Mouse (Mus musculus) kidney, adult 2 months (tissue): ENCODE results near the gene Kdm5b. TPM values are rescaled to one million over a fixed set of nuclear protein-coding genes. Genes with fewer than 3 reads are reported as not detected.
A peak's percentile ranks its signal among the peaks of the same experiment; 100 is the strongest.

Experiments used
- DNase-seq: peaks from one replicate; pipeline ENCODE4 v3.0.0; 2021
- H3K27ac ChIP-seq: fragments of 200-500 bp; 2 replicates; pipeline ENCODE4 v1.5.1; 2012; ENCODE audit warnings: low read depth, low read length, control low read depth, inconsistent platforms; ENCODE audit not compliant: insufficient read depth
- H3K27me3 ChIP-seq: fragments of 200-500 bp; replicated peaks from 2 replicates; pipeline ENCODE4 v1.6.1; 2012; ENCODE audit warnings: mild to moderate bottlenecking, moderate library complexity, low read length, inconsistent platforms; ENCODE audit not compliant: control insufficient read depth, insufficient read depth
- H3K36me3 ChIP-seq: fragments of 200-500 bp; 2 replicates; pipeline ENCODE4 v1.6.1; 2012; ENCODE audit warnings: mild to moderate bottlenecking, moderate library complexity, low read length, inconsistent platforms; ENCODE audit not compliant: control insufficient read depth, insufficient read depth
- H3K4me1 ChIP-seq: fragments of 200-500 bp; 2 replicates; pipeline ENCODE4 v1.6.1; 2011; ENCODE audit warnings: low read length; ENCODE audit not compliant: control insufficient read depth, insufficient read depth
- H3K4me3 ChIP-seq: fragments of 200-500 bp; 2 replicates; pipeline ENCODE4 v1.5.1; 2011; ENCODE audit warnings: mild to moderate bottlenecking, low read depth, low read length, control low read depth; ENCODE audit not compliant: insufficient read depth
- CTCF ChIP-seq: fragments of 200-500 bp; conservative IDR thresholded peaks from 2 replicates; pipeline ENCODE4 v1.5.1; 2011; ENCODE audit warnings: low read depth, mild to moderate bottlenecking, control low read depth, low read length, moderate library complexity, mixed read lengths; ENCODE audit not compliant: insufficient read depth, insufficient read length
- POLR2A ChIP-seq: fragments of 200-500 bp; IDR thresholded peaks from one replicate; pipeline ENCODE4 v1.6.1; 2011; ENCODE audit warnings: low read depth, low read length, control low read depth
- WGBS: fragments of 180-500 bp; shearing (Covaris S2); methylation state at CpG from one replicate; pipeline ENCODE4 v1.1.7; 2018; 5-methylcytosine and 5-hydroxymethylcytosine counted together
- polyA plus RNA-seq: library from polyadenylated mRNA; depleted of rRNA; stranded (reverse); fragments of >200 nt; gene quantifications from 2 replicates; pipeline ENCODE4 v1.2.3, GENCODE M21; 2012; rRNA removed

The Kdm5b gene
- polyA plus RNA-seq, 1 experiment: 6.1 TPM

- TF ChIP-seq CTCF (no peak), POLR2A (no peak)
- DNase-seq: no peak
- WGBS: 72% methylated on average over 10 of the region's 10 CpGs
- H3K27me3 ChIP-seq: no peaks in the 10 kb centered on the region
- H3K4me3 ChIP-seq: no peak overlapping the region
- no peak overlapping the region for H3K27ac ChIP-seq
- H3K36me3 ChIP-seq: no peaks in the 10 kb centered on the region
- no peaks in the 10 kb centered on the region for H3K4me1 ChIP-seq
These were observed 111.5 kb downstream of the Kdm5b start for GRCm38 (mm10) chr1:134671234-134672070.

GRCm38 (mm10) chr1:134674312-134674711 lies 114.3 kb downstream of the Kdm5b start:
- 13% methylated on average over 1 of the region's 1 CpGs for WGBS
- Histone ChIP-seq H3K4me3 (no peak overlapping the region), H3K27ac (no peak overlapping the region), H3K27me3 (no peaks in the 10 kb centered on the region), H3K4me1 (no peaks in the 10 kb centered on the region), H3K36me3 (no peaks in the 10 kb centered on the region)
- DNase-seq: no peak
- TF ChIP-seq CTCF (peak; percentile 44), POLR2A (no peak)

GRCm38 (mm10) chr1:134679445-134679844 lies 119.5 kb downstream of the Kdm5b start:
- Histone ChIP-seq H3K27me3 (no peaks in the 10 kb centered on the region), H3K4me1 (no peaks in the 10 kb centered on the region), H3K36me3 (no peaks in the 10 kb centered on the region), H3K27ac (no peak overlapping the region), H3K4me3 (no peak overlapping the region)
- 75% methylated on average over 4 of the region's 4 CpGs for WGBS
- TF ChIP-seq CTCF (no peak), POLR2A (no peak)
- DNase-seq: peak; percentile 5

GRCm38 (mm10) chr1:134680617-134681016 lies 120.6 kb downstream of the Kdm5b start:
- DNase-seq: no peak
- TF ChIP-seq POLR2A: no peak
- no peak for TF ChIP-seq CTCF
- Histone ChIP-seq H3K27me3 (no peaks in the 10 kb centered on the region), H3K4me1 (no peaks in the 10 kb centered on the region), H3K27ac (no peak overlapping the region), H3K36me3 (no peaks in the 10 kb centered on the region), H3K4me3 (no peak overlapping the region)
- WGBS: 35% methylated on average over 6 of the region's 6 CpGs

GRCm38 (mm10) chr1:134682460-134682859 lies 122.5 kb downstream of the Kdm5b start:
- TF ChIP-seq CTCF: no peak
- TF ChIP-seq POLR2A: no peak
- WGBS: 51% methylated on average over 9 of the region's 9 CpGs

More at GRCm38 (mm10) chr1:134682460-134682859, 122.5 kb downstream of the Kdm5b start:
- Histone ChIP-seq H3K36me3 (no peaks in the 10 kb centered on the region), H3K27ac (no peak overlapping the region), H3K4me1 (no peaks in the 10 kb centered on the region), H3K4me3 (no peak overlapping the region), H3K27me3 (no peaks in the 10 kb centered on the region)
- DNase-seq: no peak

Other genes starting within 250 kb of the Kdm5b start
- 3.6 and 4.2 TPM in 2 replicates for gene Ppfia4, start 227.2 kb upstream of the Kdm5b start, polyA plus RNA-seq
- gene Tmem183a, start 198.2 kb upstream of the Kdm5b start, polyA plus RNA-seq: 84.0 and 100 TPM in 2 replicates
- gene 4933406M09Rik, start 174.2 kb upstream of the Kdm5b start, polyA plus RNA-seq: 0.06 TPM in 1 of 2 replicates, not detected in the other
- 41.9 and 56.8 TPM in 2 replicates for gene Cyb5r1, start 154.6 kb upstream of the Kdm5b start, polyA plus RNA-seq
- 113 and 119 TPM in 2 replicates for gene Adipor1, start 144.8 kb upstream of the Kdm5b start, polyA plus RNA-seq
- gene Klhl12, start 104.6 kb upstream of the Kdm5b start, polyA plus RNA-seq: 8.1 and 9.6 TPM in 2 replicates
- 16.1 and 17.9 TPM in 2 replicates for gene Rabif, start 65.5 kb upstream of the Kdm5b start, polyA plus RNA-seq
- gene Mgat4e, start 10.5 kb upstream of the Kdm5b start, polyA plus RNA-seq: 0.11 TPM in 1 of 2 replicates, not detected in the other
- gene Syt2, start 86.5 kb downstream of the Kdm5b start, polyA plus RNA-seq: 0.10 and 1.1 TPM in 2 replicates